Mouse (Mus musculus) G1E (cell line): ENCODE data around the gene Itga10.

Experiments
- CTCF ChIP-seq: IDR thresholded peaks from 2 replicates; pipeline ENCODE4 v1.5.1; 2012; ENCODE audit warnings: low read depth, low read length, inconsistent platforms, mixed read lengths
- GATA1 ChIP-seq: IDR thresholded peaks from 2 replicates; pipeline ENCODE4 v1.6.1; 2012; ENCODE audit warnings: borderline replicate concordance, low read length, inconsistent platforms, mixed read lengths

DNA sequence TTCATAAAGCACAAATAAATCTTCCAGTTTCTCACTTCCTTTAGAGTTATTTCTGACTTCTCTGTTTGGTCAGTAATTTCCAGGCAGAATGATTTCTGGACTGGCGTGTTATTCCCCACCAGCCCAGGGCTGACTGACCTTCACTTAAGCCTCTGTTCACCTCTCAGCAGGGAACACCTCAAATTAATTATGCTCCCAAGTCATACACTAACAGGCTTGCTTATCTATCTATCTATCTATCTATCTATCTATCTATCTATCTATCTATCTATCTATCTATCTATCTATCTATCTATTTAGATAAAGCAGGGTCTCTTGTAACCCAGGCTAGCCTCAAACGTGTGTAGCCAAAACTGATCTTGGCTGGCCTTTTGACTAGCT lies 63.3 kb downstream of the Itga10 start:
- TF ChIP-seq CTCF (no peak), GATA1 (no peak)
